Comparison of ENCODE assay signal across 8 mouse cellular contexts in the genomic region with DNA sequence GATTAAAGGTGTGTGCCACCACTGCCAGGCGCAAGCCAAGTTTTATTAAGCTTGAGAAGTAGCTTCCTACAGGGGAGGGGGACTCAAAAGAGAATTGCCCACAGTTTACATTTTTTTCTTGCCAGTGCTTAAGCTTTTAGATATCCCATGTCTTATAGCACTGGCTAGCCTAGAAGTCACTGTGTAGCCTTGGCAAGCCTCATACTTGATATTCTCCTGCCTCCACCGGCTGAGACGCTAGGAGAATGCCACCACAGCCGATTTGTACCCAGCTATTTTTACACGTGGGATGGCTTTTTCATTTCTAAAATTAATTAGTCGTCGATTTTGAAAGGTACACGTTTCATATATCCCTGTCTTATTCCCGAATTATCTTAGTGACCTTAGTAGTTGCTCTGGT. TPM values are rescaled to one million over a fixed set of nuclear protein-coding genes. Genes with fewer than 3 reads are reported as not detected.
DNase-seq lines count a peak whose midpoint lies in the region; ATAC-seq and TF ChIP-seq lines count a peak whose summit lies in the region.

No protein-coding gene starts in this region.

- H3K27me3 ChIP-seq in lung, embryonic 15.5 days = no peaks in the 10 kb centered on the region
- H3K27me3 ChIP-seq in erythroblast, embryonic 14.5 days (ENCODE audit: control insufficient read depth) = no peaks in the 10 kb centered on the region
- no peaks in the 10 kb centered on the region for H3K27me3 ChIP-seq in limb, embryonic 10.5 days (ENCODE audit: low read depth, poor library complexity, severe bottlenecking)

- WGBS in lung, embryonic 15.5 days = 23% methylated on average over 9 of the region's 9 CpGs
- 33% methylated on average over 9 of the region's 9 CpGs for WGBS in limb, embryonic 10.5 days
- 14% methylated on average over 9 of the region's 9 CpGs for WGBS in olfactory bulb, adult 2 months

- ATAC-seq in lung, embryonic 15.5 days (ENCODE audit: borderline replicate concordance, extremely low read depth, low FRiP score, low TSS enrichment) = no peak

- no peak for TF ChIP-seq CTCF in olfactory bulb, adult 2 months (IDR thresholded peaks at IDR 0.05; ENCODE audit: insufficient read depth, low read depth, low read length)

- H3K4me2 ChIP-seq in lung, embryonic 15.5 days = peak overlapping the region; percentile 84

- peak overlapping the region; percentile 90 for H3K4me3 ChIP-seq in lung, embryonic 15.5 days
- peak overlapping the region; percentile 70 for H3K4me3 ChIP-seq in erythroblast, embryonic 14.5 days (replicated peaks)
- H3K4me3 ChIP-seq in limb, embryonic 10.5 days = peak overlapping the region; percentile 92
- H3K4me3 ChIP-seq in olfactory bulb, adult 2 months (ENCODE audit: insufficient read depth, low read depth, low read length) = no peak overlapping the region

- H3K9me3 ChIP-seq in lung, embryonic 15.5 days = no peaks in the 10 kb centered on the region
- no peaks in the 10 kb centered on the region for H3K9me3 ChIP-seq in erythroblast, embryonic 14.5 days (ENCODE audit: control insufficient read depth, low read length)
- no peaks in the 10 kb centered on the region for H3K9me3 ChIP-seq in limb, embryonic 10.5 days (replicated peaks)

- H3K4me1 ChIP-seq in lung, embryonic 15.5 days = peaks cover 28% of the 10 kb centered on the region
- H3K4me1 ChIP-seq in erythroblast, embryonic 14.5 days (ENCODE audit: control insufficient read depth) = peaks cover 67% of the 10 kb centered on the region
- peaks cover 31% of the 10 kb centered on the region for H3K4me1 ChIP-seq in limb, embryonic 10.5 days
- H3K4me1 ChIP-seq in olfactory bulb, adult 2 months (ENCODE audit: control insufficient read depth, insufficient read depth, low read length) = peaks cover 4% of the 10 kb centered on the region

- TF ChIP-seq POLR2A in olfactory bulb, adult 2 months (IDR thresholded peaks at IDR 0.05; ENCODE audit: insufficient read depth, low read depth, low read length) = no peak

- DNase-seq in lung, postnatal 36 days = no peak
- DNase-seq in limb, embryonic 10.5 days (ENCODE audit: low spot score) = no peak
- DNase-seq in frontal cortex, postnatal 10 days (ENCODE audit: low spot score in 2 of 2) = no peak
- no peak for DNase-seq in cerebellum, adult 9-11 months
- DNase-seq in layer of hippocampus, adult 9-10 months (ENCODE audit: low spot score) = no peak

- H3K27ac ChIP-seq in lung, embryonic 15.5 days = peak overlapping the region; percentile 29; the same call in 1 of the 2 replicates
- H3K27ac ChIP-seq in limb, embryonic 10.5 days = no peak overlapping the region
- H3K27ac ChIP-seq in olfactory bulb, adult 2 months (ENCODE audit: insufficient read depth, low read depth, low read length) = peak overlapping the region; percentile 50; the same call in 1 of the 2 replicates

- peaks cover 54% of the 10 kb centered on the region for H3K36me3 ChIP-seq in lung, embryonic 15.5 days
- H3K36me3 ChIP-seq in erythroblast, embryonic 14.5 days (ENCODE audit: control insufficient read depth) = peaks cover 87% of the 10 kb centered on the region
- peaks cover 66% of the 10 kb centered on the region for H3K36me3 ChIP-seq in limb, embryonic 10.5 days

- H3K9ac ChIP-seq in lung, embryonic 15.5 days = peak overlapping the region; percentile 34; the same call in 1 of the 2 replicates

RNA-seq across cellular contexts. Expression of a gene that starts 0.5 kb away (rescaled TPM):
- polyA plus RNA-seq in lung, embryonic 15.5 days (2015; fragmentation: Nextera tagmentation; extraction: Ambion mirVana) = 64.0 and 73.8 TPM in 2 replicates
- polyA plus RNA-seq in erythroblast, embryonic 14.5 days (2012) = 10.1 and 17.9 TPM in 2 replicates
- 67.3 and 67.9 TPM in 2 replicates for polyA plus RNA-seq in limb, embryonic 10.5 days (2016; fragmentation: Nextera tagmentation; extraction: Ambion mirVana)
- polyA plus RNA-seq in olfactory bulb, adult 2 months (2012; ENCODE audit: insufficient read depth, insufficient read length, low replicate concordance, missing spikeins) = 295 TPM in 1 of 2 replicates, not detected in the other

RNA-seq across cellular contexts. Expression of a gene that starts 6.8 kb away (rescaled TPM):
- 369 and 412 TPM in 2 replicates for polyA plus RNA-seq in lung, embryonic 15.5 days (2015; fragmentation: Nextera tagmentation; extraction: Ambion mirVana)
- 62.6 and 71.3 TPM in 2 replicates for polyA plus RNA-seq in erythroblast, embryonic 14.5 days (2012)
- 299 and 383 TPM in 2 replicates for polyA plus RNA-seq in limb, embryonic 10.5 days (2016; fragmentation: Nextera tagmentation; extraction: Ambion mirVana)
- polyA plus RNA-seq in olfactory bulb, adult 2 months (2012; ENCODE audit: insufficient read depth, insufficient read length, low replicate concordance, missing spikeins) = 408 and 522 TPM in 2 replicates

RNA-seq across cellular contexts. Expression of a gene that starts 15.4 kb away (rescaled TPM):
- 172 and 184 TPM in 2 replicates for polyA plus RNA-seq in lung, embryonic 15.5 days (2015; fragmentation: Nextera tagmentation; extraction: Ambion mirVana)
- 1.0 and 1.2 TPM in 2 replicates for polyA plus RNA-seq in erythroblast, embryonic 14.5 days (2012)
- polyA plus RNA-seq in limb, embryonic 10.5 days (2016; fragmentation: Nextera tagmentation; extraction: Ambion mirVana) = 129 and 133 TPM in 2 replicates
- polyA plus RNA-seq in olfactory bulb, adult 2 months (2012; ENCODE audit: insufficient read depth, insufficient read length, low replicate concordance, missing spikeins) = not detected in 2 replicates
